Mouse (Mus musculus): Measurements from ENCODE around the gene Ahsa1. TPM values are rescaled to one million over a fixed set of nuclear protein-coding genes. Genes with fewer than 3 reads are reported as not detected.

Ahsa1 gene
- polyA plus RNA-seq, 1 experiment from 2014 or later, result 196 TPM

GRCm38 (mm10) chr12:87284268-87284667, 18.0 kb downstream of the Ahsa1 start:
- ATAC-seq (replicated peaks; ENCODE audit: insufficient number of reproducible peaks, low FRiP score, low TSS enrichment), result no peak
- Histone ChIP-seq H3K4me2 (no peak overlapping the region), H3K27me3 (ENCODE audit: control insufficient read depth, insufficient read depth, low read length) (no peaks in the 10 kb centered on the region), H3K4me1 (ENCODE audit: control insufficient read depth, insufficient read depth, low read length) (peaks cover 8% of the 10 kb centered on the region), H3K27ac (ENCODE audit: low read depth, low read length) (no peak overlapping the region), H3K9ac (ENCODE audit: low read depth, low read length) (no peak overlapping the region), H3K9me3 (replicated peaks; ENCODE audit: control insufficient read depth, low read length) (no peaks in the 10 kb centered on the region), H3K4me3 (ENCODE audit: low read depth, low read length) (no peak overlapping the region), H3K36me3 (ENCODE audit: control insufficient read depth, insufficient read depth, low read length) (no peaks in the 10 kb centered on the region)
- 77% methylated on average over 4 of the region's 4 CpGs for WGBS (ENCODE audit: insufficient replicate concordance)

GRCm38 (mm10) chr12:87284726-87285125, 18.4 kb downstream of the Ahsa1 start:
- Histone ChIP-seq H3K9me3 (replicated peaks; ENCODE audit: control insufficient read depth, low read length) (no peaks in the 10 kb centered on the region), H3K4me2 (no peak overlapping the region), H3K27ac (ENCODE audit: low read depth, low read length) (no peak overlapping the region), H3K27me3 (ENCODE audit: control insufficient read depth, insufficient read depth, low read length) (no peaks in the 10 kb centered on the region), H3K9ac (ENCODE audit: low read depth, low read length) (no peak overlapping the region), H3K36me3 (ENCODE audit: control insufficient read depth, insufficient read depth, low read length) (no peaks in the 10 kb centered on the region), H3K4me3 (ENCODE audit: low read depth, low read length) (no peak overlapping the region), H3K4me1 (ENCODE audit: control insufficient read depth, insufficient read depth, low read length) (peaks cover 3% of the 10 kb centered on the region)
- ATAC-seq (replicated peaks; ENCODE audit: insufficient number of reproducible peaks, low FRiP score, low TSS enrichment), result no peak
- WGBS (ENCODE audit: insufficient replicate concordance), result 81% methylated on average over 5 of the region's 5 CpGs

- no peaks in the 10 kb centered on the region for H3K4me1 ChIP-seq (ENCODE audit: control insufficient read depth, insufficient read depth, low read length)
- no peaks in the 10 kb centered on the region for H3K9me3 ChIP-seq (replicated peaks; ENCODE audit: control insufficient read depth, low read length)
- no peaks in the 10 kb centered on the region for H3K36me3 ChIP-seq (ENCODE audit: control insufficient read depth, insufficient read depth, low read length)
- no peak for ATAC-seq (replicated peaks; ENCODE audit: insufficient number of reproducible peaks, low FRiP score, low TSS enrichment)
- H3K27me3 ChIP-seq (ENCODE audit: control insufficient read depth, insufficient read depth, low read length), result no peaks in the 10 kb centered on the region
- no peak overlapping the region for H3K27ac ChIP-seq (ENCODE audit: low read depth, low read length)
- WGBS (ENCODE audit: insufficient replicate concordance), result 83% methylated on average over 5 of the region's 5 CpGs
- no peak overlapping the region for H3K4me3 ChIP-seq (ENCODE audit: low read depth, low read length)
- H3K4me2 ChIP-seq, result no peak overlapping the region
- H3K9ac ChIP-seq (ENCODE audit: low read depth, low read length), result no peak overlapping the region
These were observed 22.8 kb downstream of the Ahsa1 start for GRCm38 (mm10) chr12:87289100-87289499.

GRCm38 (mm10) chr12:87293934-87294333, 27.7 kb downstream of the Ahsa1 start:
- Histone ChIP-seq H3K4me1 (ENCODE audit: control insufficient read depth, insufficient read depth, low read length) (no peaks in the 10 kb centered on the region), H3K9ac (ENCODE audit: low read depth, low read length) (no peak overlapping the region), H3K4me3 (ENCODE audit: low read depth, low read length) (no peak overlapping the region), H3K9me3 (replicated peaks; ENCODE audit: control insufficient read depth, low read length) (no peaks in the 10 kb centered on the region), H3K27ac (ENCODE audit: low read depth, low read length) (no peak overlapping the region), H3K36me3 (ENCODE audit: control insufficient read depth, insufficient read depth, low read length) (no peaks in the 10 kb centered on the region), H3K4me2 (no peak overlapping the region), H3K27me3 (ENCODE audit: control insufficient read depth, insufficient read depth, low read length) (no peaks in the 10 kb centered on the region; the same call in 1 of the 2 replicates)
- 63% methylated on average over 6 of the region's 6 CpGs for WGBS (ENCODE audit: insufficient replicate concordance)
- no peak for ATAC-seq (replicated peaks; ENCODE audit: insufficient number of reproducible peaks, low FRiP score, low TSS enrichment)

GRCm38 (mm10) chr12:87299037-87299656, 32.9 kb downstream of the Ahsa1 start:
- Histone ChIP-seq H3K4me3 (ENCODE audit: low read depth, low read length) (peak overlapping the region; percentile 79), H3K4me1 (ENCODE audit: control insufficient read depth, insufficient read depth, low read length) (peaks cover 5% of the 10 kb centered on the region), H3K9ac (ENCODE audit: low read depth, low read length) (peak overlapping the region; percentile 77), H3K4me2 (peak overlapping the region; percentile 99), H3K36me3 (ENCODE audit: control insufficient read depth, insufficient read depth, low read length) (no peaks in the 10 kb centered on the region), H3K27me3 (ENCODE audit: control insufficient read depth, insufficient read depth, low read length) (peaks cover 13% of the 10 kb centered on the region), H3K27ac (ENCODE audit: low read depth, low read length) (no peak overlapping the region), H3K9me3 (replicated peaks; ENCODE audit: control insufficient read depth, low read length) (no peaks in the 10 kb centered on the region)
- no peak for ATAC-seq (replicated peaks; ENCODE audit: insufficient number of reproducible peaks, low FRiP score, low TSS enrichment)
- 6% methylated on average over 29 of the region's 29 CpGs for WGBS (ENCODE audit: insufficient replicate concordance)

GRCm38 (mm10) chr12:87299657-87300440, 33.6 kb downstream of the Ahsa1 start, which contains the start of gene Ism2:
Ism2 (minus strand) TSS chr12:87299705.
- Histone ChIP-seq H3K36me3 (ENCODE audit: control insufficient read depth, insufficient read depth, low read length) (no peaks in the 10 kb centered on the region), H3K9ac (ENCODE audit: low read depth, low read length) (peak within 1 kb of the TSS; percentile 77), H3K27me3 (ENCODE audit: control insufficient read depth, insufficient read depth, low read length) (peaks cover 13% of the 10 kb centered on the region), H3K27ac (ENCODE audit: low read depth, low read length) (no peak within 1 kb of the TSS), H3K4me3 (ENCODE audit: low read depth, low read length) (peak within 1 kb of the TSS; percentile 79), H3K4me2 (peak within 1 kb of the TSS; percentile 99), H3K9me3 (replicated peaks; ENCODE audit: control insufficient read depth, low read length) (no peaks in the 10 kb centered on the region), H3K4me1 (ENCODE audit: control insufficient read depth, insufficient read depth, low read length) (peaks cover 5% of the 10 kb centered on the region)
- WGBS (ENCODE audit: insufficient replicate concordance), result under 1% methylated on average over 85 of the region's 86 CpGs
- ATAC-seq (replicated peaks; ENCODE audit: insufficient number of reproducible peaks, low FRiP score, low TSS enrichment), result peak; percentile 71

- Histone ChIP-seq H3K9me3 (replicated peaks; ENCODE audit: control insufficient read depth, low read length) (no peaks in the 10 kb centered on the region), H3K4me3 (ENCODE audit: low read depth, low read length) (peak overlapping the region; percentile 79), H3K4me1 (ENCODE audit: control insufficient read depth, insufficient read depth, low read length) (peaks cover 5% of the 10 kb centered on the region), H3K9ac (ENCODE audit: low read depth, low read length) (peak overlapping the region; percentile 77), H3K4me2 (peak overlapping the region; percentile 99), H3K36me3 (ENCODE audit: control insufficient read depth, insufficient read depth, low read length) (no peaks in the 10 kb centered on the region), H3K27me3 (ENCODE audit: control insufficient read depth, insufficient read depth, low read length) (peaks cover 13% of the 10 kb centered on the region), H3K27ac (ENCODE audit: low read depth, low read length) (no peak overlapping the region)
- under 1% methylated on average over 9 of the region's 9 CpGs for WGBS (ENCODE audit: insufficient replicate concordance)
- ATAC-seq (replicated peaks; ENCODE audit: insufficient number of reproducible peaks, low FRiP score, low TSS enrichment), result no peak
These were observed 34.1 kb downstream of the Ahsa1 start for GRCm38 (mm10) chr12:87300441-87300690.

GRCm38 (mm10) chr12:87301189-87301588, 34.9 kb downstream of the Ahsa1 start:
- Histone ChIP-seq H3K4me2 (no peak overlapping the region), H3K27me3 (ENCODE audit: control insufficient read depth, insufficient read depth, low read length) (peaks cover 13% of the 10 kb centered on the region), H3K4me3 (ENCODE audit: low read depth, low read length) (no peak overlapping the region), H3K27ac (ENCODE audit: low read depth, low read length) (no peak overlapping the region), H3K9me3 (replicated peaks; ENCODE audit: control insufficient read depth, low read length) (no peaks in the 10 kb centered on the region), H3K9ac (ENCODE audit: low read depth, low read length) (no peak overlapping the region), H3K4me1 (ENCODE audit: control insufficient read depth, insufficient read depth, low read length) (peaks cover 5% of the 10 kb centered on the region), H3K36me3 (ENCODE audit: control insufficient read depth, insufficient read depth, low read length) (no peaks in the 10 kb centered on the region)
- WGBS (ENCODE audit: insufficient replicate concordance), result 45% methylated on average over 4 of the region's 4 CpGs
- ATAC-seq (replicated peaks; ENCODE audit: insufficient number of reproducible peaks, low FRiP score, low TSS enrichment), result no peak

Data from heart, embryonic 11.5 days (tissue).